Mouse (Mus musculus): ENCODE measurements at regions not wholly inside any gene's neighbourhood (a gene's known extent, or its start where the extent isn't known, plus 50 kb on each side); places are given as distances from the start of the nearest gene placed in this dataset.

GRCm38 (mm10) chr4:31827266-31827665, 136.6 kb upstream of the Map3k7 start:
- DNase-seq (ENCODE audit: low spot score) = no peak

GRCm38 (mm10) chr4:31830241-31830640, 133.7 kb upstream of the Map3k7 start:
- no peak for DNase-seq (ENCODE audit: low spot score)

- no peak for DNase-seq (ENCODE audit: low spot score)
Measured at GRCm38 (mm10) chr4:31831469-31831868, 132.4 kb upstream of the Map3k7 start.

GRCm38 (mm10) chr4:31833828-31834227, 130.1 kb upstream of the Map3k7 start:
- DNase-seq (ENCODE audit: low spot score) = no peak

- DNase-seq (ENCODE audit: low spot score) = no peak
Measured at GRCm38 (mm10) chr4:31835051-31835450, 128.8 kb upstream of the Map3k7 start.

- no peak for DNase-seq (ENCODE audit: low spot score)
Measured at GRCm38 (mm10) chr4:31838592-31838991, 125.3 kb upstream of the Map3k7 start.

GRCm38 (mm10) chr4:31849763-31850162, 114.1 kb upstream of the Map3k7 start:
- DNase-seq (ENCODE audit: low spot score) = no peak

- DNase-seq (ENCODE audit: low spot score) = no peak
Measured at GRCm38 (mm10) chr4:31851006-31851405, 112.9 kb upstream of the Map3k7 start.

- DNase-seq (ENCODE audit: low spot score) = no peak
Measured at GRCm38 (mm10) chr4:31853851-31854250, 110.0 kb upstream of the Map3k7 start.

GRCm38 (mm10) chr4:31860389-31860788, 103.5 kb upstream of the Map3k7 start:
- no peak for DNase-seq (ENCODE audit: low spot score)

- DNase-seq (ENCODE audit: low spot score) = no peak
Measured at GRCm38 (mm10) chr4:31861172-31861571, 102.7 kb upstream of the Map3k7 start.

GRCm38 (mm10) chr4:31872985-31873983, 90.6 kb upstream of the Map3k7 start:
- DNase-seq (ENCODE audit: low spot score) = no peak

- DNase-seq (ENCODE audit: low spot score) = no peak
Measured at GRCm38 (mm10) chr4:31877389-31877788, 86.5 kb upstream of the Map3k7 start.

- no peak for DNase-seq (ENCODE audit: low spot score)
Measured at GRCm38 (mm10) chr4:31878493-31879191, 85.3 kb upstream of the Map3k7 start.

GRCm38 (mm10) chr4:31879192-31879585, 84.7 kb upstream of the Map3k7 start:
- no peak for DNase-seq (ENCODE audit: low spot score)

GRCm38 (mm10) chr4:31880213-31880612, 83.7 kb upstream of the Map3k7 start:
- DNase-seq (ENCODE audit: low spot score) = no peak

GRCm38 (mm10) chr4:31889673-31890072, 74.2 kb upstream of the Map3k7 start:
- DNase-seq (ENCODE audit: low spot score) = no peak

GRCm38 (mm10) chr4:31909086-31909673, 54.7 kb upstream of the Map3k7 start:
- DNase-seq (ENCODE audit: low spot score) = no peak
